Mouse (Mus musculus): Measurements from ENCODE around the gene Sorcs2. TPM values are rescaled to one million over a fixed set of nuclear protein-coding genes. Genes with fewer than 3 reads are reported as not detected.

Sorcs2 gene
- polyA plus RNA-seq, 1 experiment from 2014 or later = 5.1 TPM

GRCm38 (mm10) chr5:36330472-36331155 lies 67.3 kb downstream of the Sorcs2 start:
- H3K4me3 ChIP-seq (ENCODE audit: low read depth, low read length) = no peak overlapping the region
- H3K36me3 ChIP-seq (ENCODE audit: control insufficient read depth, insufficient read depth, low read length) = no peaks in the 10 kb centered on the region
- H3K4me1 ChIP-seq (ENCODE audit: control insufficient read depth, insufficient read depth, low read length) = peaks cover 10% of the 10 kb centered on the region
- peak; percentile 32; the same call in 1 of the 2 replicates for ATAC-seq
- H3K9me3 ChIP-seq (replicated peaks; ENCODE audit: control insufficient read depth, low read length) = no peaks in the 10 kb centered on the region
- peak; percentile 49 for DNase-seq (ENCODE audit: low spot score)
- H3K9ac ChIP-seq (ENCODE audit: low read length) = no peak overlapping the region
- no peaks in the 10 kb centered on the region for H3K27me3 ChIP-seq (replicated peaks; ENCODE audit: control insufficient read depth, insufficient read depth, low read length)
- no peak overlapping the region for H3K4me2 ChIP-seq (ENCODE audit: low read length)
- 0 out of 2 replicates have a peak overlapping the region, but pooled peaks have one; percentile 27 for H3K27ac ChIP-seq (ENCODE audit: low read depth, low read length)
- 75% methylated on average over 21 of the region's 21 CpGs for WGBS

- ATAC-seq = no peak
- H3K27ac ChIP-seq (ENCODE audit: low read depth, low read length) = no peak overlapping the region
- no peak overlapping the region for H3K4me2 ChIP-seq (ENCODE audit: low read length)
- H3K4me1 ChIP-seq (ENCODE audit: control insufficient read depth, insufficient read depth, low read length) = peaks cover 14% of the 10 kb centered on the region
- no peak for DNase-seq (ENCODE audit: low spot score)
- no peaks in the 10 kb centered on the region for H3K36me3 ChIP-seq (ENCODE audit: control insufficient read depth, insufficient read depth, low read length)
- H3K27me3 ChIP-seq (replicated peaks; ENCODE audit: control insufficient read depth, insufficient read depth, low read length) = no peaks in the 10 kb centered on the region
- no peaks in the 10 kb centered on the region for H3K9me3 ChIP-seq (replicated peaks; ENCODE audit: control insufficient read depth, low read length)
- no peak overlapping the region for H3K9ac ChIP-seq (ENCODE audit: low read length)
- 76% methylated on average over 9 of the region's 9 CpGs for WGBS
- H3K4me3 ChIP-seq (ENCODE audit: low read depth, low read length) = no peak overlapping the region
Measured at GRCm38 (mm10) chr5:36326057-36327010, 71.6 kb downstream of the Sorcs2 start.

- no peaks in the 10 kb centered on the region for H3K9me3 ChIP-seq (replicated peaks; ENCODE audit: control insufficient read depth, low read length)
- H3K27me3 ChIP-seq (replicated peaks; ENCODE audit: control insufficient read depth, insufficient read depth, low read length) = no peaks in the 10 kb centered on the region
- H3K36me3 ChIP-seq (ENCODE audit: control insufficient read depth, insufficient read depth, low read length) = no peaks in the 10 kb centered on the region
- 12% methylated on average over 9 of the region's 9 CpGs for WGBS
- no peak overlapping the region for H3K4me3 ChIP-seq (ENCODE audit: low read depth, low read length)
- peak; percentile 78 for DNase-seq (ENCODE audit: low spot score)
- H3K27ac ChIP-seq (ENCODE audit: low read depth, low read length) = 0 out of 2 replicates have a peak overlapping the region, but pooled peaks have one; percentile 18
- no peak overlapping the region for H3K9ac ChIP-seq (ENCODE audit: low read length)
- peaks cover 14% of the 10 kb centered on the region for H3K4me1 ChIP-seq (ENCODE audit: control insufficient read depth, insufficient read depth, low read length)
- H3K4me2 ChIP-seq (ENCODE audit: low read length) = no peak overlapping the region
- ATAC-seq = peak; percentile 76
Measured at GRCm38 (mm10) chr5:36324140-36324572, 73.8 kb downstream of the Sorcs2 start.

GRCm38 (mm10) chr5:36323526-36323925 lies 74.4 kb downstream of the Sorcs2 start:
- Histone ChIP-seq H3K4me1 (ENCODE audit: control insufficient read depth, insufficient read depth, low read length) (peaks cover 14% of the 10 kb centered on the region), H3K27ac (ENCODE audit: low read depth, low read length) (no peak overlapping the region), H3K27me3 (replicated peaks; ENCODE audit: control insufficient read depth, insufficient read depth, low read length) (no peaks in the 10 kb centered on the region), H3K36me3 (ENCODE audit: control insufficient read depth, insufficient read depth, low read length) (no peaks in the 10 kb centered on the region), H3K4me3 (ENCODE audit: low read depth, low read length) (no peak overlapping the region), H3K4me2 (ENCODE audit: low read length) (no peak overlapping the region), H3K9me3 (replicated peaks; ENCODE audit: control insufficient read depth, low read length) (no peaks in the 10 kb centered on the region), H3K9ac (ENCODE audit: low read length) (no peak overlapping the region)
- peak; percentile 70 for DNase-seq (ENCODE audit: low spot score)
- WGBS = 0% methylated on average over 2 of the region's 2 CpGs
- peak; percentile 78 for ATAC-seq

- H3K36me3 ChIP-seq (ENCODE audit: control insufficient read depth, insufficient read depth, low read length) = no peaks in the 10 kb centered on the region
- no peak overlapping the region for H3K9ac ChIP-seq (ENCODE audit: low read length)
- H3K4me3 ChIP-seq (ENCODE audit: low read depth, low read length) = no peak overlapping the region
- H3K27me3 ChIP-seq (replicated peaks; ENCODE audit: control insufficient read depth, insufficient read depth, low read length) = no peaks in the 10 kb centered on the region
- H3K27ac ChIP-seq (ENCODE audit: low read depth, low read length) = no peak overlapping the region
- H3K4me1 ChIP-seq (ENCODE audit: control insufficient read depth, insufficient read depth, low read length) = peaks cover 14% of the 10 kb centered on the region
- no peak for DNase-seq (ENCODE audit: low spot score)
- H3K4me2 ChIP-seq (ENCODE audit: low read length) = no peak overlapping the region
- ATAC-seq = no peak
- H3K9me3 ChIP-seq (replicated peaks; ENCODE audit: control insufficient read depth, low read length) = no peaks in the 10 kb centered on the region
- 34% methylated on average over 8 of the region's 8 CpGs for WGBS
Measured at GRCm38 (mm10) chr5:36321581-36321980, 76.4 kb downstream of the Sorcs2 start.

- Histone ChIP-seq H3K36me3 (ENCODE audit: control insufficient read depth, insufficient read depth, low read length) (no peaks in the 10 kb centered on the region), H3K9ac (ENCODE audit: low read length) (no peak overlapping the region), H3K27me3 (replicated peaks; ENCODE audit: control insufficient read depth, insufficient read depth, low read length) (no peaks in the 10 kb centered on the region), H3K9me3 (replicated peaks; ENCODE audit: control insufficient read depth, low read length) (no peaks in the 10 kb centered on the region), H3K4me3 (ENCODE audit: low read depth, low read length) (no peak overlapping the region), H3K4me2 (ENCODE audit: low read length) (no peak overlapping the region), H3K4me1 (ENCODE audit: control insufficient read depth, insufficient read depth, low read length) (peaks cover 14% of the 10 kb centered on the region), H3K27ac (ENCODE audit: low read depth, low read length) (no peak overlapping the region)
- WGBS = 90% methylated on average over 8 of the region's 8 CpGs
- no peak for ATAC-seq
- DNase-seq (ENCODE audit: low spot score) = no peak
Measured at GRCm38 (mm10) chr5:36320667-36321066, 77.3 kb downstream of the Sorcs2 start.

GRCm38 (mm10) chr5:36317641-36318368 lies 80.1 kb downstream of the Sorcs2 start:
- ATAC-seq (no peak), DNase-seq (ENCODE audit: low spot score) (no peak)
- H3K4me3 ChIP-seq (ENCODE audit: low read depth, low read length) = no peak overlapping the region
- H3K4me2 ChIP-seq (ENCODE audit: low read length) = no peak overlapping the region
- H3K4me1 ChIP-seq (ENCODE audit: control insufficient read depth, insufficient read depth, low read length) = peaks cover 15% of the 10 kb centered on the region
- H3K36me3 ChIP-seq (ENCODE audit: control insufficient read depth, insufficient read depth, low read length) = no peaks in the 10 kb centered on the region
- H3K27me3 ChIP-seq (replicated peaks; ENCODE audit: control insufficient read depth, insufficient read depth, low read length) = no peaks in the 10 kb centered on the region
- 72% methylated on average over 6 of the region's 6 CpGs for WGBS
- no peak overlapping the region for H3K27ac ChIP-seq (ENCODE audit: low read depth, low read length)
- H3K9ac ChIP-seq (ENCODE audit: low read length) = no peak overlapping the region
- H3K9me3 ChIP-seq (replicated peaks; ENCODE audit: control insufficient read depth, low read length) = no peaks in the 10 kb centered on the region

GRCm38 (mm10) chr5:36315106-36315505 lies 82.8 kb downstream of the Sorcs2 start:
- WGBS = 81% methylated on average over 9 of the region's 9 CpGs
- no peak overlapping the region for H3K4me3 ChIP-seq (ENCODE audit: low read depth, low read length)
- no peak for ATAC-seq

More at GRCm38 (mm10) chr5:36315106-36315505, 82.8 kb downstream of the Sorcs2 start:
- Histone ChIP-seq H3K36me3 (ENCODE audit: control insufficient read depth, insufficient read depth, low read length) (no peaks in the 10 kb centered on the region), H3K9ac (ENCODE audit: low read length) (no peak overlapping the region), H3K27me3 (replicated peaks; ENCODE audit: control insufficient read depth, insufficient read depth, low read length) (no peaks in the 10 kb centered on the region), H3K4me2 (ENCODE audit: low read length) (no peak overlapping the region), H3K9me3 (replicated peaks; ENCODE audit: control insufficient read depth, low read length) (no peaks in the 10 kb centered on the region), H3K27ac (ENCODE audit: low read depth, low read length) (no peak overlapping the region), H3K4me1 (ENCODE audit: control insufficient read depth, insufficient read depth, low read length) (peaks cover 13% of the 10 kb centered on the region)
- DNase-seq (ENCODE audit: low spot score) = no peak
